Mouse (Mus musculus): ENCODE measurements at regions not wholly inside any gene's neighbourhood (a gene's known extent, or its start where the extent isn't known, plus 50 kb on each side); places are given as distances from the start of the nearest gene placed in this dataset.

- Histone ChIP-seq H3K27me3 (ENCODE audit: control insufficient read depth, insufficient read depth, low read length) (no peaks in the 10 kb centered on the region), H3K4me2 (replicated peaks; ENCODE audit: low read depth, low read length) (no peak overlapping the region), H3K36me3 (ENCODE audit: control insufficient read depth, insufficient read depth, low read length) (no peaks in the 10 kb centered on the region), H3K9ac (ENCODE audit: low read depth, low read length) (no peak overlapping the region), H3K27ac (ENCODE audit: low read depth, low read length) (no peak overlapping the region), H3K4me3 (ENCODE audit: low read length) (no peak overlapping the region), H3K4me1 (ENCODE audit: control insufficient read depth, insufficient read depth, low read length) (no peaks in the 10 kb centered on the region), H3K9me3 (ENCODE audit: control insufficient read depth, low read length) (no peaks in the 10 kb centered on the region)
- ATAC-seq (ENCODE audit: low FRiP score, low TSS enrichment), result no peak
- WGBS, result 58% methylated on average over 5 of the region's 5 CpGs
Observed at GRCm38 (mm10) chr1:146955688-146956214, 461.2 kb downstream of the Brinp3 start.

GRCm38 (mm10) chr1:146956347-146956746 lies 461.8 kb downstream of the Brinp3 start:
- H3K27ac ChIP-seq (ENCODE audit: low read depth, low read length), result no peak overlapping the region
- no peaks in the 10 kb centered on the region for H3K4me1 ChIP-seq (ENCODE audit: control insufficient read depth, insufficient read depth, low read length)
- no peaks in the 10 kb centered on the region for H3K27me3 ChIP-seq (ENCODE audit: control insufficient read depth, insufficient read depth, low read length)
- no peaks in the 10 kb centered on the region for H3K9me3 ChIP-seq (ENCODE audit: control insufficient read depth, low read length)
- H3K4me2 ChIP-seq (replicated peaks; ENCODE audit: low read depth, low read length), result no peak overlapping the region
- H3K4me3 ChIP-seq (ENCODE audit: low read length), result no peak overlapping the region
- ATAC-seq (ENCODE audit: low FRiP score, low TSS enrichment), result no peak
- H3K36me3 ChIP-seq (ENCODE audit: control insufficient read depth, insufficient read depth, low read length), result no peaks in the 10 kb centered on the region
- H3K9ac ChIP-seq (ENCODE audit: low read depth, low read length), result no peak overlapping the region

- Histone ChIP-seq H3K4me3 (ENCODE audit: low read length) (no peak overlapping the region), H3K36me3 (ENCODE audit: control insufficient read depth, insufficient read depth, low read length) (no peaks in the 10 kb centered on the region), H3K4me1 (ENCODE audit: control insufficient read depth, insufficient read depth, low read length) (no peaks in the 10 kb centered on the region), H3K27me3 (ENCODE audit: control insufficient read depth, insufficient read depth, low read length) (no peaks in the 10 kb centered on the region), H3K27ac (ENCODE audit: low read depth, low read length) (no peak overlapping the region), H3K4me2 (replicated peaks; ENCODE audit: low read depth, low read length) (no peak overlapping the region), H3K9ac (ENCODE audit: low read depth, low read length) (no peak overlapping the region), H3K9me3 (ENCODE audit: control insufficient read depth, low read length) (no peaks in the 10 kb centered on the region)
- WGBS, result 86% methylated on average over 3 of the region's 3 CpGs
- no peak for ATAC-seq (ENCODE audit: low FRiP score, low TSS enrichment)
Observed at GRCm38 (mm10) chr1:146960448-146960847, 465.9 kb downstream of the Brinp3 start.

- Histone ChIP-seq H3K4me2 (replicated peaks; ENCODE audit: low read depth, low read length) (no peak overlapping the region), H3K4me1 (ENCODE audit: control insufficient read depth, insufficient read depth, low read length) (no peaks in the 10 kb centered on the region), H3K4me3 (ENCODE audit: low read length) (no peak overlapping the region), H3K9ac (ENCODE audit: low read depth, low read length) (no peak overlapping the region), H3K36me3 (ENCODE audit: control insufficient read depth, insufficient read depth, low read length) (no peaks in the 10 kb centered on the region), H3K27me3 (ENCODE audit: control insufficient read depth, insufficient read depth, low read length) (no peaks in the 10 kb centered on the region), H3K27ac (ENCODE audit: low read depth, low read length) (no peak overlapping the region), H3K9me3 (ENCODE audit: control insufficient read depth, low read length) (no peaks in the 10 kb centered on the region)
- ATAC-seq (ENCODE audit: low FRiP score, low TSS enrichment), result no peak
Observed at GRCm38 (mm10) chr1:146967534-146967933, 473.0 kb downstream of the Brinp3 start.

- H3K4me3 ChIP-seq (ENCODE audit: low read length), result no peak overlapping the region
- H3K27me3 ChIP-seq (ENCODE audit: control insufficient read depth, insufficient read depth, low read length), result no peaks in the 10 kb centered on the region
- H3K36me3 ChIP-seq (ENCODE audit: control insufficient read depth, insufficient read depth, low read length), result no peaks in the 10 kb centered on the region
- H3K4me2 ChIP-seq (replicated peaks; ENCODE audit: low read depth, low read length), result no peak overlapping the region
- no peaks in the 10 kb centered on the region for H3K9me3 ChIP-seq (ENCODE audit: control insufficient read depth, low read length)
- H3K27ac ChIP-seq (ENCODE audit: low read depth, low read length), result no peak overlapping the region
- no peak overlapping the region for H3K9ac ChIP-seq (ENCODE audit: low read depth, low read length)
- no peak for ATAC-seq (ENCODE audit: low FRiP score, low TSS enrichment)
- no peaks in the 10 kb centered on the region for H3K4me1 ChIP-seq (ENCODE audit: control insufficient read depth, insufficient read depth, low read length)
- 77% methylated on average over 2 of the region's 2 CpGs for WGBS
Observed at GRCm38 (mm10) chr1:146967993-146968392, 473.4 kb downstream of the Brinp3 start.

DNA sequence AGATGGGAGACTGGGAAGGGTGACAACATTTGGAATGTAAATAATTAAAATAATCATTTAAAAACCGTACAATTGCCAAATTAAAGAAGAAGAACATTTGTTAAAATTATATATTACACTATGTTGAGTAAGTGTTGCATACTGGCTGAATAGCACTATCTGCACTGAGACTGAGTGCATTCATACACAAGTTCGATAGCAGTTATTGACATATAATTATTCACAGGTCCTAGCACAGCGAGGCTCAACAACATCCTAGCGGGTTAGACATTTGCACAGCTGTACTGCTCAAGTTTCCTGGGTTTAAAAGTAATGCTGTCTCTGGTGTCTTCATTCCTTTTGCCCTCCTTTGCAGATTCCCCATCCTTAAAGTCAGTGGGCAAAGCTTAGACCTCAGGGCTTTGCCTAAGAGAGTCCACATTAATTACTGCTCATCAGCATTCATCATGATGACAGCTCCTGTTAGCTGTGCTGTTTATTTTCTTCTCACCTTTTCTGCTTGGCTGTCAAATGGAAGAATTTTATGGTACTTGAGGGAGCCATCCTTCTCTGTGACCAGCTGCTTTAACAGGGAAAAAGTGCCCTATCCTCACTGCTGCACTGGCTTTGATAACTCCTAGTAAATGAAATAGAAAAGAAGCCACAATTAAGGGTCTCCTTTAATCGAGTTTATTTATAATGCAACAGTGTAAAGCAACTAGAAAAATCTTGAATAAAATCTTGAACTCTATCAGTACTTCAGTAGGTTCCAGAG lies 489.1 kb downstream of the Brinp3 start:
- peak; percentile 62 for ATAC-seq (ENCODE audit: low FRiP score, low TSS enrichment)
- H3K36me3 ChIP-seq (ENCODE audit: control insufficient read depth, insufficient read depth, low read length), result no peaks in the 10 kb centered on the region
- H3K4me2 ChIP-seq (replicated peaks; ENCODE audit: low read depth, low read length), result no peak overlapping the region
- no peak overlapping the region for H3K9ac ChIP-seq (ENCODE audit: low read depth, low read length)
- no peak overlapping the region for H3K4me3 ChIP-seq (ENCODE audit: low read length)
- no peaks in the 10 kb centered on the region for H3K27me3 ChIP-seq (ENCODE audit: control insufficient read depth, insufficient read depth, low read length)
- WGBS, result 54% methylated on average over 5 of the region's 5 CpGs
- no peak overlapping the region for H3K27ac ChIP-seq (ENCODE audit: low read depth, low read length)
- H3K4me1 ChIP-seq (ENCODE audit: control insufficient read depth, insufficient read depth, low read length), result no peaks in the 10 kb centered on the region
- H3K9me3 ChIP-seq (ENCODE audit: control insufficient read depth, low read length), result no peaks in the 10 kb centered on the region

- no peak overlapping the region for H3K27ac ChIP-seq (ENCODE audit: low read depth, low read length)
- no peaks in the 10 kb centered on the region for H3K27me3 ChIP-seq (ENCODE audit: control insufficient read depth, insufficient read depth, low read length)
- no peak overlapping the region for H3K4me3 ChIP-seq (ENCODE audit: low read length)
- no peaks in the 10 kb centered on the region for H3K36me3 ChIP-seq (ENCODE audit: control insufficient read depth, insufficient read depth, low read length)
- WGBS, result 50% methylated on average over 2 of the region's 2 CpGs
- no peak overlapping the region for H3K4me2 ChIP-seq (replicated peaks; ENCODE audit: low read depth, low read length)
- no peak for ATAC-seq (ENCODE audit: low FRiP score, low TSS enrichment)
- no peak overlapping the region for H3K9ac ChIP-seq (ENCODE audit: low read depth, low read length)
- no peaks in the 10 kb centered on the region for H3K9me3 ChIP-seq (ENCODE audit: control insufficient read depth, low read length)
- H3K4me1 ChIP-seq (ENCODE audit: control insufficient read depth, insufficient read depth, low read length), result no peaks in the 10 kb centered on the region
Observed at GRCm38 (mm10) chr1:147000018-147000417, 505.5 kb downstream of the Brinp3 start.

- H3K36me3 ChIP-seq (ENCODE audit: control insufficient read depth, insufficient read depth, low read length), result no peaks in the 10 kb centered on the region
- 39% methylated on average over 2 of the region's 2 CpGs for WGBS
- H3K9ac ChIP-seq (ENCODE audit: low read depth, low read length), result no peak overlapping the region
- H3K4me1 ChIP-seq (ENCODE audit: control insufficient read depth, insufficient read depth, low read length), result no peaks in the 10 kb centered on the region
- no peak for ATAC-seq (ENCODE audit: low FRiP score, low TSS enrichment)
- no peaks in the 10 kb centered on the region for H3K9me3 ChIP-seq (ENCODE audit: control insufficient read depth, low read length)
- H3K4me3 ChIP-seq (ENCODE audit: low read length), result no peak overlapping the region
- no peaks in the 10 kb centered on the region for H3K27me3 ChIP-seq (ENCODE audit: control insufficient read depth, insufficient read depth, low read length)
- H3K4me2 ChIP-seq (replicated peaks; ENCODE audit: low read depth, low read length), result no peak overlapping the region
- no peak overlapping the region for H3K27ac ChIP-seq (ENCODE audit: low read depth, low read length)
Observed at GRCm38 (mm10) chr1:147047714-147048113, 553.2 kb downstream of the Brinp3 start.

- no peak overlapping the region for H3K9ac ChIP-seq (ENCODE audit: low read depth, low read length)
- H3K27me3 ChIP-seq (ENCODE audit: control insufficient read depth, insufficient read depth, low read length), result no peaks in the 10 kb centered on the region
- ATAC-seq (ENCODE audit: low FRiP score, low TSS enrichment), result no peak
- no peaks in the 10 kb centered on the region for H3K4me1 ChIP-seq (ENCODE audit: control insufficient read depth, insufficient read depth, low read length)
- WGBS, result 43% methylated on average over 2 of the region's 2 CpGs
- H3K9me3 ChIP-seq (ENCODE audit: control insufficient read depth, low read length), result no peaks in the 10 kb centered on the region
- no peak overlapping the region for H3K4me3 ChIP-seq (ENCODE audit: low read length)
- no peak overlapping the region for H3K27ac ChIP-seq (ENCODE audit: low read depth, low read length)
- no peaks in the 10 kb centered on the region for H3K36me3 ChIP-seq (ENCODE audit: control insufficient read depth, insufficient read depth, low read length)
- H3K4me2 ChIP-seq (replicated peaks; ENCODE audit: low read depth, low read length), result no peak overlapping the region
Observed at GRCm38 (mm10) chr1:147058504-147058903, 563.9 kb downstream of the Brinp3 start.

Data from kidney, embryonic 14.5 days (tissue).